Mouse (Mus musculus): Measurements from ENCODE around the gene Wwc2.

The Wwc2 gene

DNA sequence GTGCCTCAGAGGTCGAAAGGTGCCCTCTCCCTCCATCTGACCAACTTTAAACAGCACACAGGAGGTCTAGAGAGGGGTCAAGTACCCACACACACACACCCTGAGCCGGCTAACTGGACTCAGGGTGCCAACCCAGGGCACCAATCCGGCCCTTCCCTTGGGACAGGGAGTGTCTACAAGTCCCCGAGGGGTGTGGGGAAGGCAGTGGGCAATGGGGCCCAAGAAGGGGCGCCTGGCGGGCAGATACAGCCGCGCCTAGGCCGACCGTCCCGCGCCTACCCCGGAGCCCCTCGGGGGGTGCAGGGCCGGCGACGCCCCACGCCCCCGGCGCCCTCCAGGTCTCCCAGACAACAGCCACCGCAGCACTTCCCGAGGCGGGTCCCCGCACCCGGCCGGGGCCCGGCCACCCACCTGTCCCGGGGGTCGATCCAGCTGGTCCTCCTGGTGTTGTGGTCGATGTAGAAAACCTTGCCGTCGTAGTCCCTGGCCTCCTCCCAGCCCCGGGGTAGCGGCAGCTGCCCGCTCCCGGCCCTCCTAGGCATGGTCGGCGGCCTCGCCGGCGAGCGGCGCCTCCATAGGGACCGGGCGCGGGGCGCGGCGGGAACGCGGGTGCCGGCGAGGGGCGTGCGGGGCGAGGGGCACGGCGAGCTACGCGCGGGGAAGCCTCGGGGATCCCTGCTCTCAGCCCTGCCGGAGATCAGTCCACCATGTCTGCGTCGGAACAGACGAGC, 904 bp downstream of the Wwc2 start:
- DNase-seq (ENCODE audit: low read depth in 1 of 2, low spot score in 2 of 2): peak in 1 of 2 experiments; percentile 2

DNA sequence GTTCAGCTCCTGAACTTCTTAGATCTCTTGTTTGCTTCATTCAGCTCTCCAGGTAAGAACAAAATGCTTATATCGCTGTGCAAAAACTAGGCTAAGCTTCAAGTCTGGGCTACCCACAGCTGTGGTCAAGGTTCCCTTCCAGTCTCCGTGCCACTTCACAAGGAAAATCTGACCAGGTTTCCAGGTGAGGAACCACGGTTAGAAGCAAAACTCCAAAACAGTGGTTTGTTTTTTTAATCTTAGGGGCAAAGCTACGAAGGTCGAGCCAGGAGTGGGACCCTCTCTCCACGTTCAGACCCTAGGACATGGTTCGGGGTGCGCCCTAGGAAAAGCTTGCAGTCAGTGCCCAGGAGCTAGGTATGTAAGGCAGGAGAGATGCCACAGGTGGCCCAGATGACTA, 1.5 kb downstream of the Wwc2 start:
- no peak for DNase-seq (ENCODE audit: low read depth in 1 of 2, low spot score in 2 of 2)

DNA sequence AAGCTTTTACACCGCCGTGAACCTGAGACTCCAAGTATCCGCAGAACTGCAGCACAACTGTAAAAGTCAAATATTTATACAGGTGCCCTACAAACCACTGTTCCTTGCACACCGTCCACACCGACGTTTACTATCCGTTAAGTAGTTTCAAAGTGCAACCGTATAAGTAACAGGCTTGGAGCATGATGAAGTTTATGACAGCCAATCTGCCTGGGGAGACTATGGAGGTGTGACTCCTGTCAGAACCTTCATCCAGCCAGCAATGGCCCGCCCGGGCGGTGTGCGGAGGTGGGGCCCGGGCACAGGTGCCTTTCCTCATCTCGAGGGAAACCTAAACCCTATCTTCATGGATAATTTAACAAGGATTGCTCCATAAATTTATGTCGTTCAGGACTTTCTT, 2.6 kb downstream of the Wwc2 start:
- DNase-seq (ENCODE audit: low read depth in 1 of 2, low spot score in 2 of 2): no peak

DNA sequence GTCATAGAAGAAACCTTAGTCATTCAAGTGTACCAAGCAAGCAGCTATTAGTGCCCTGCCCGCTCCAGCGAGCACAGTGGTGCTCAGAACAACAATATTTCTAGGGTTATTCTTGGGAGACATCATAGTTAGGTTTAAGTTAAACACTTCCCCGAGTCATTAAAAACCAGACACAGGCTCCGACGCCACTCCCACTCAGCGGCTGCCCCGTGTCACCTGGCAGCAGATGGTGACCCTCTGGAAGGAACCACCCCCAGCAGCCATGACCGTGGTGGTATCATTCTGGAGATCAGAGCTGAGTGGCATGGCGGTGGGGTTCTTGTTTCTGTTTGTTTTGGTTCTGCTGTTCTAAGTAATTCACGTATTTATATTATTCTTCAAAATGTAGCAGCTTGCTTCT, 5.1 kb downstream of the Wwc2 start:
- no peak for DNase-seq (ENCODE audit: low read depth in 1 of 2, low spot score in 2 of 2)

DNA sequence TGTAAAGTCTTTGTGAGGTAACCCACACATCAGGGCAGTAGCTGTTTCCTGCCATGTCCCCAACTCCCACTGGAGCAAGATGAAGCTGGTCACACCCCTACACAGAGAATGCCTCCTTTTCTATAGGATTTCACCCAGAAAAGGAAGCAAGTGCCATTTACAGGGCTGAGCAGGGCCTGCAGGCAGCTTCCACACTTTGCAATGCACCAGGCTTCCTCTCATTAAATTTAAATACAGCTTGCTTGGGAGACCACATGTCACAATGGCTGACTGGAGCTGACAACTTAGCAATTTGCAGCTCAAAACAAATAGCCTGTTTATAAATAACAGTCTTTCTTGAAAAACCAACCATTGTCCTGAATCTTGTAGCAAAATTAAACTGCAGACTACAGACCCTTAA, 5.5 kb downstream of the Wwc2 start:
- no peak for DNase-seq (ENCODE audit: low read depth in 1 of 2, low spot score in 2 of 2)

DNA sequence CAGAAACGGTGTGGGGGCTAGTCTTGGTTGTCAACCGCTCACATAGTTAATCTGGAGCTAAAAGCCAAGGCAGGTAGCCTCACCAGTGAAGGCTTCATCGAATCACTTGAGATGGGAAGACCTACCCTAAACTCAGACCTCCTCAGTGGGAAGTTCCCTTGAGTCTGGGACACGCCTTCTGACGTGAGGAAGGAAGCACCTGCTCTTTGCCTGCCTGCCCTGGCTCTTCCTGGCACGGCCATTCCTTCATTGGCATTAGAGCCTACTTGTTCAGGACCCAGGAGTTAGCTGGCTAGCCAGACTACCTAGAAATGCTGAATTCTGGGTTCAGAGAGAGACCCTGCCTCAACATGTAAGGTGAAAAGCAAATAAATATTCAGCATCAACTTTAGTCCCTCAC, 9.6 kb downstream of the Wwc2 start:
- DNase-seq (ENCODE audit: low read depth in 1 of 2, low spot score in 2 of 2): no peak

DNA sequence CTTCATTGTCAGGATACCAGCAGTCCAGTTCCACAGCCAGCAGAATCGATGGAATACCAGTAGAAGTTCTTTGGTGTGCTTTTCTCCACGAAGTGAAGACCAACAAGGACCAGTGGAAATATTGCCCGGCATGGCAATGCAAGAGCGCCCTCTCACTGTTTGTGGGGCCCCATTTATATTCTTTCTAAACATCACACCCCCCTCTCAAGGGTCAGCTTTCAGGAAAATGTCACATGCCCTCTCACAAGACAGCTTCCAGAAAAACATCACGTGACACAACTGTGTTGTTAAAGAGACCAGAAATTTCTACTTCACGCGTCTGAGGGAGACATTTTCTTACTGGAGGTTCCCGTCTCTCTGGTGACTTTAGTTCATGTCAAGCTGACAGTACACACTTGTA, 10.8 kb downstream of the Wwc2 start:
- no peak for DNase-seq (ENCODE audit: low read depth in 1 of 2, low spot score in 2 of 2)

DNA sequence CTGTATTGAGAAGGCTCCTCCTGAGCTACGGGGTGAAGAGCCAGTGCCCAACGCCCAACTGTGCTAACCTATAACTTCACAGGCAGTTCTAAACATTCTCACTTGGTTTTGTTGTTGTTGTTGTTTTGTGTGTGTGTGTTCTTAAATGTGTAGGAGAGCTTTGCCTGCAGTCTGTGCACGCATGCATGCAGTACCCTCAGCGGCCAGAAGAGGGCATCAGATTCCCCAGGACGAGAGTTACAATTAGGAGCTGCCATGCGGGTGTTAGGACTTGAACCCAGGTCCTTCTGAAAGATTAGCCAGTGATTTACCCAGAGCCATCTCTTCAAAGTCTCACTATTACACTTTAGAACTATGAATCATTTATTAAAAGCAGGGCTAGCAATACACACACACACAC, 12.0 kb downstream of the Wwc2 start:
- DNase-seq (ENCODE audit: low read depth in 1 of 2, low spot score in 2 of 2): no peak

DNA sequence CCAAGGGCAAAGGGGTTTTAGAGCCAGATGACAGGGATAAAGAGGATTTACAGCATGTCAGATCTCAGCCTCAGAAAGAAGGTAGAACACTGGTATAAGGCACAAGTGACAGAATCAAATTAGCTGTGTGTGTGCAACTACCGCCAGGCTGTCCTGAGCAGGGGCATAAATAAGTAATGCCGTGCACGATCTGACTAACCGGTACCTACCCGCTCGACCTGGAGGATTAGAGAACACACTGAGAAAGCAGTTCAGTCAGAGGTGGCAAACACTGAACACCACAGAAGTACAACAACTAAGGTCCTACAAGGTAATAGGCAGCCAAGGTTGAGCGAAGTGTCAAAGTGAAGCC, 15.8 kb downstream of the Wwc2 start:
- no peak for DNase-seq (ENCODE audit: low read depth in 1 of 2, low spot score in 2 of 2)

DNA sequence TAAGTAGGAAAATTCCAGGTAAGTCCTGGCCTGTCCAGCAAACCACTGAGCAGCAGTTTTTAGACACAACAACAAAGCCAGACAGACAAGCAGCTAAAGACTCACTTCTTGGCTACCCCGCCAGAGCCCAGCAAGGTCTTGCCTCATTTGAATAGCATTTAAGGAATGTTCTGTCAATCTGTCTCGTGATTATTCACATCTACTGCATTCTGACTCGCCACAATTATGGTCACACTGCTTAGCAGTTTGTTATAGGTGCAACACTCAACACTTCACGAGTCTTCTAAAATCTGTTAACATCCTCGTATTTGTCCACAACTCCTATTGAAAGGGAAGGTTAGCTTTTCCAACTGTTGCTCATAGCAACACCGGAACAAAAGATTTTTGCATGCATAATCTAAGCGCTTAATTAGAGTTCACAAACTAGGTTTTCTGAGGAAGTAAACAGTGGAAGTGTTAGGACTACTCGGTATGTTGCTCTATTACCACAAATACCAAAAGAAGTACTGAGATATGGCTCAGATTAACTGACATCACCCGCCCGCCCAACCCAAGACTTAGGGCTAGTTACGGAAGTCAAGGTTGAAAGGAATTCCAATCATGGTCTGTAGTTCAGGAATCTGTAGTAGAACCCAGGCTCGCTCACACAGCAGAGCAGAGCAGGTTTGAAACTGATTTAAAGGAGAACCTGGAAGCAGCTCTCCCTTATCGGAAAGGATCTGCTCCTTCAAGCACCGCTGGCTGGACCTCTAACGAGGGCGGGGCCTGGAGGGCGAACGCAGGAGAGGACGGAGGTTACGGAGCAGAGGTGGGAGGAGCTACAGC, 16.4 kb downstream of the Wwc2 start:
- no peak for DNase-seq (ENCODE audit: low read depth in 1 of 2, low spot score in 2 of 2)

DNA sequence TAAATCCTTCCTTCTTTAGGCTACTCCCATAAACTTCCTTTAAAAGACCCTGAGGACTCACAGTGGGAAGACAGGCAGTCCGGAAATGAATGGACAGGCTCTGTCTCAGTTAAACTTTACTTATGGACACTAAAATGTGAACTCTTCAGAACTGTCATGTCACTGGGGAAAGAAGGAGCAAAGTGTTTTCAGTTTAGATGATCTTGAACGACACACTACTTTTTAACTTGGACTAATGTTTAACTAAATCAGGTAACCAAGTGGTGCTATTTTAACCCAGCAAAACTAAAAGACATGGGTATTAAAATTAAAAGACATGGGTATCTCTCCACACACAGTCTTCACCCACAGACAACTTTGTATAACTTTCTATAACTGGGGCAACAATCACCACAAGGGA, 19.6 kb downstream of the Wwc2 start:
- no peak for DNase-seq (ENCODE audit: low read depth in 1 of 2, low spot score in 2 of 2)

DNA sequence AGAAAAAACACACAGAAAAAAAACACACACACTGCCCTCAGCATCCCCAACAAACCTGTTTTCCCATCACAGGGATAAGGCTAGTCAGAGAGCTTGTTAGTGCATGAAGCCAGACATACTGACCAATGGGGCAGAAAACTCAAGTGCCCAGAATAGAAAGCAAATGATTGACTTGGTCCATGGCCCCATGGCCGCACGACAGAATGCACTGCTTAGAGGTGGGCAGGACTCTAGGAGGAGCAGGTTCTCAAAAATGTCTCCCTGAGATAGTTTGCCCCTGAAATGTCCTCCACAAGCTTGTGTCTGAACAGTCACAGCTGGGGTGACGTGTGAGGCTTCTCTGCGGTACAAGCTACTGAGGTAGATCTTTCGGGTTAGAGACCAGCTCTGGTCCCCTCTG, 20.1 kb downstream of the Wwc2 start:
- DNase-seq (ENCODE audit: low read depth in 1 of 2, low spot score in 2 of 2): no peak

DNA sequence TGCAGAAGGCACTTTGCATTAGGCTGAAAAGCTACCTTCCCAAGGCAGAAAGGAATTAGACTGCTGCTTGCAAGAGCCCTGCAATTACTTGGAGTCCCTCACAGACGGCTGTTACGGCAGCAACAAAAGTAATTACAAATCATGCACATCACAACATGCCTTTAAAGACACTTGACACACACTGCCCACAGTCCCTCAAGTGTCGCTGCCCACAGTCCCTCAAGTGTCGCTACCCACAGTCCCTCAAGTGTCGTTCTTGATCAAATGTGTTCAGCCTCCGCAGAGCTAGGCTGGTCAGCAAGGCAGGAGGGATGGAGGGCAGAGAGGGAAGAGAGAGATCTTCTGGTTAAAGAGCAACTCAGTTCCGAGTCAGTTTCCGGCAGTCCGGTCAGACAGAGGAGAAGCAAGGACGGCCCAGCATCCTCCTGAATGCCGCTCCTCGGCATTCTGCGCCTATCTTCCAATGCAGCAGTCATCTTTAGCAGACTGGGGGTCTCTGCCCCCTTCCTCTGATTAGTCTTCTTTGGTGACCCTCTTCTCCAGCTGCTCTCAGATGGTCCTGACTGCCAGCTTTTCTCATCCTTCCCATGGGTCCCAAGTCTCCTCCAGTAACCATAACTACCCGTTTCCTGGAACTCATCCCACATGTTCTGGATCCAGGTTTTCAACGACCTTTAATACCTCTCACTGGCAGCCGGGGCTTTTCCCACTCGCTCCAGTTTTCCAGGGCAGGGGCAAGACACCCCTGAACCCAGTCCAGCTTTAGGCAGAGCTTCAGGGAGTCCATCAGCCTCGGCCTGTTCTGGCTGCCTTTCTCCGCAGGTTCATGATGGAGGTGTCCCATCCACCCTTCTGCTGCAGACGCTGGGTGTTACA, 23.4 kb downstream of the Wwc2 start:
- DNase-seq (ENCODE audit: low read depth in 1 of 2, low spot score in 2 of 2): no peak

DNA sequence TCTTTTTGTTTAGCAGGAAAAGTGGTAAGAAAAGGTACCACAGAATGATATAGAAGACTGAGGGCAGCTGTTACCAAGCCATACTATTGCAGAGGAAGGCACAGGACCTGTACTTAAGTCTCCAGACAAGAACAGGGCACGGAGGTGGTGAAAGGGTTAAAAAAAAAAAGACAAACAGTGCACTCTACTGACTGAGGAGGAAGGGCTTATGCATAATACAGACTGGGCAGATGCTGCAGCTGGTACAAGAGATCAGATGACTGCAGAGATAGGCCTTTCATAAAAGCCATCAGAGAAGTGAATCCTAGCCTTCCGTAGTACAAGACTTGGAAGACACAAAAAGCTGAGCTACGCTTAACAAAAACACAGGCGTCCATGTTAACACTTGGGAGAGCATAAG, 28.2 kb downstream of the Wwc2 start:
- no peak for DNase-seq (ENCODE audit: low read depth in 1 of 2, low spot score in 2 of 2)

DNA sequence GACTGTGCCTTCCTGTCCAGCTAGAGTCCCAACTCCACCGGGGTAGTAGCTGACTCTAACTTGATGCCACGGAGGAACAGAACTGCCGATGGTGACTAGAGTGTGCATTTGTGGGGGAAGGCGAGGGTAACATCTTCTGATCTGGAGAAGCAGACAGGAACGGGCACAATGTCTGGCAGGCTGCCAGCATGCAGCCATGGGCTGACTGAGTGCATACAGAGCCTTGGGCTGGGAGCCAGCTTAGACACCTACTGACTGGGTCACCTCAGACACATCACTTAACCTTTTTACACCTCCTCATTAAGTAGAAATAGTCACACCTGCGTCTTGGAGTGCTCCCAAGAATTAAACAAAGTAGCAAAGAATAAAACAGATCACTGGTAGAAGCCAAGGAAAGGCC, 28.7 kb downstream of the Wwc2 start:
- DNase-seq (ENCODE audit: low read depth in 1 of 2, low spot score in 2 of 2): no peak

DNA sequence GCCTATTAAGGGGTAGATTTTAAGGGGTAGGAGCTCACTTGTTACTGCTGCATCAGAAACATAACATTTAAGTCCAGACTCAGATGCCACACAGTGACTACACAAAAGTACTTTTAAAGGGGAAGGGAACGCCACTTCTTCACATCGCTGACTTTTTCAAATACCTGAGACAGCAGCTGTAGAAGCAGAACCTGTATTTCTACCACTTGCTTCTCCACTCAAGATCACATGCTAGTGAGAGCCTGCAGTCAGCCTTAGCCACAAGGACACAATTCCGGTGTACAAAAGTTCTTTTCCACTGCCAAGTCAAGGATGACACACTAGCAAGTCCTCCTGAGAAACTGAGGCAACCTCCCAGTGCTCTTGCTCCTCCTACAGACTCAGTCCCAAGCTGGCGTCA, 33.2 kb downstream of the Wwc2 start:
- DNase-seq (ENCODE audit: low read depth in 1 of 2, low spot score in 2 of 2): no peak

DNA sequence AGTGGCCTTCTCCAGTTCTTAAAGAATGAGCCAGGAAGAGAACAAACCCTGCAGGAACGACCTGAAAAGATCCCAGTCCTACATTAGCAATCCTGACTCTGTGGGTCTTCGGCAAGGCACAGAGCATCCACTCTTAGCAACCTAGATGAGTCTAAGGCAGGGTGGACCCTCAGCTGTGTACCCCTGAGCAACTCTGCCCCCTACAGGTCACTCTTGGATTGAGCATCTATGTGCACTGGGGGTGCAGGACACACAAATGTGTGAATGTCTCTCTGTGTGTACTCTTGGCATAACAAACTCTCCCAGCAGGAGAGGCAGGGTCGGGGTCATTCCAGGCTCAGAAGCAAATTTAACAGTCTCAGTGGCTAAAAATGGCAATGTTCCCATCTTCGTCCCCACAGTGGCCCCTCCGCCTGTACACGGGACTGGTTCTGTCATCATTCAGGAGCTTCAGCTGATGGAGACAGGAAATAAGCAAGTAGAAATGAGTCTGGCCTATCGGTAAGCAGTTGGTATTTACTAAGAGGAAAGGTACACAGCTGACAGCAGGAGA, 39.3 kb downstream of the Wwc2 start:
- peak in 1 of 2 experiments; percentile 5 for DNase-seq (ENCODE audit: low read depth in 1 of 2, low spot score in 2 of 2)

DNA sequence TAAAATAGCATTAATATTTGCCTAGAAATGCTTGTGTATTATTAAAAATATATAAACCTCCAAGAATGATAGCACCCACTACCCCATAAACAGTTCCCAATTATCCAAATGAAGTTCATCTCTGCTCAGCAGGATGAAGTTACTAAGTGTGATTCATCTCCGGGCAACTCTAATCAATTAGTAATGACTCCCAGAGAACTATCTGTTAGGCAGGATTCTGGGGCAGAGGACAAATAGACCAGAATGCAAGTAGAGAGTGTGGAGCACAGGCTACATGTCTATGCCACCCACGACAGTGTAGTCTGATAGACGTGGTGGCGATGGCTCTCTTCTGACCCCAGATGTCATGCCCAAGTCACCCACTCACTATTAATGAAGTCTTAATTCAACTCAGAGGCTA, 41.9 kb downstream of the Wwc2 start:
- DNase-seq (ENCODE audit: low read depth in 1 of 2, low spot score in 2 of 2): no peak

DNA sequence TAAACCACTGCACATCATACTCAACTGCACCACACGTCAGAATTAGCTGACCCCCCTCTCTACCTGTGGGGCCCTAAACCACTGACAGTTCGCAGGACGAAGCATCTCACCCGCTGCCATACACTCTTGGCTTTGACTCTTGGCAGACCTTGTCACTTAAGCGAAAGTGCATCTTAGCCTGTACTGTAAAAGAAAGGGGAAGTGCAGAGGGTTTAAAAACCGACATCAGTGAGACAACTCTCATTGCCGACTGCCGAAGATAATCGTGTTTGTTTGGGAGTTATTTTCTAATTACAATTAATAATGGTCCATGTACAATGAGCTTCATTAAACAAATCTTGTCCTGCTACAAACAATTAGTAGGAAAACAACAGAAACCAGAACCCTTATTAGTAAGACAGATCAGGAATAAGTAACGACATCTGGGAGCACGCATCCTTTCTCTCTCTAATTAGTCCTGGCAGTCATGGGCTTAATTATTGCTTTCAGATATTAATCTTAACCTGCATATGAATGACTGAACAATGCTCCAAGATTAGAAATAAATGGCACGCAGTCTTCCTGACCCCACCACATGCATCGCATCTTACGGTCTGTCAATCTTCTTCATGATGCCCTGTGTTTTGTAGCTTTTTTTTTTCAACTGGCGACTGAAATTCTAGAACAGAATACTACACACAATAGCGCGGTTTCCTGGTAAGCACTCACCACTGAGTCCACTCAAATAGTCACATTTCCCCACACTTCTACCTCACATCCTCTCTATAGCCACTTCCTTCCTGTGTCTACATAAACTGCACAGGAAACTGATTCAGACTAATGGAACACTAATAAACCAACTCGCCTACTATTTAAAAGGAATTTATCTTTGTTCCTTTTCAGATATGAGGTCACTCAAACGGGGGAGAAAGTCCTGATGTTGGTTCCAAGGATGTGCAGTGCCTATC, 42.8 kb downstream of the Wwc2 start:
- DNase-seq (ENCODE audit: low read depth in 1 of 2, low spot score in 2 of 2): no peak

DNA sequence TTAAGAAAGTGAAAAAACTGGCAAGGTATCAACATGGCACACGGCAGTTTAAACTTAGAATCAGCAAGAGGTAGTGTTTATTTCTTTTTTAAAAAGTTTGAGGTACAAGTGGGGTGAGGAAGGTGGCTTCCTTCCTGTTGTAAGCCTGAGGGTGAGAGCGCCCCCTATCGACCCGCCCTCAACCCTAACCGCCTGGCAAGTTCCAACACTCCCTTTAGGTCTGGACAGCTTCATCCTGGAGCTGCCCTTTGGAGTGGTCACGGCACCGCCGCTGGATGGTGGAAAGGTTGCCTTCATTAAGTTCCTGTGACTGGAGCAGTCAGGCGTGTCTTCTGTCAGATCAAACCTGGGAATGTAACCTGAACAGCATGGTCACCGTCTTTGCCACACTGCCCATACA, 47.7 kb downstream of the Wwc2 start:
- DNase-seq (ENCODE audit: low read depth in 1 of 2, low spot score in 2 of 2): no peak

DNA sequence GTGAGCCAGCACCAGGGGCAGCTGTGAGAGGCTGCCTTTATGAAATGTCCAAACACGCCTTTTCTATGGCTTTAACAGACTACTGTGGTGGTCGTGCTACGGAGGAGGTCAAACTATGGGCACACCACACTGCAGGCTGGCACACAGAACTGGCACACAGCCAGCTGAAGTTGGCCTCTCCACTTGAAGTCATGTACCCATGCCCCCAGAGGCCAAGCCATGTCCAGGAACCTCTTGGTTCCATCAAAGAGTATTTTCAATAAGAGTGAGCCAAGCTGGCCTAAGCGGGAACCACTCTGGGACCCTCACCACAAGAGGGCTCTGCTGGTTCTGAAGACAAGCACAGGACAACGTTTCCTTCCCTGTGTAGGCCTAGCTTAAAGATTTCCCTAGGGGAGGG, 49.7 kb downstream of the Wwc2 start:
- no peak for DNase-seq (ENCODE audit: low read depth in 1 of 2, low spot score in 2 of 2)
